Mouse (Mus musculus) right cerebral cortex, postnatal 25 days (tissue): ENCODE measurements around the gene Apof.
A peak's percentile ranks its signal among the peaks of the same experiment; 100 is the strongest.

Source experiments
- DNase-seq: peaks from one replicate; pipeline ENCODE4 v3.0.0; 2022

The Apof gene

DNA sequence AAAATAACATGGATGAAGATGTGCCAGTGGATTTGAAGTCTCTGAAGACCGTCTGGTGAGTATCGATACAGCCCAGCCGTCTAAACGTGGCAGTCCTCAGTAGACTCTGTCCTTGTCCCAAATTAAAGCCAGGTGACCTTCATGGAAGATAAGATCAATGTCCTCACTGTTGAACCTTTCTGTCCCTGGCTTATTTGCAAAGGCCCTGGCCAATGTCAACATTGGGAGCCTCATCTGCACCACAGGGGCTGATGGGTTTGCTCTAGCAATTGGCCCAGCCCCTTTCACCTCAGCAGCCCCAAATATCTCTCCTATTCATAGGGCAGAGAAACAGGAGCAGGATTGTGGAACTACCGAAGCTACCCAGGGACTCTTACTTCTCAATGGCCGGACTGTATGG is at the start of gene Apof:
Gene Apof, plus strand, starts transcription at position 301 of the 400 bp plus-strand sequence.
- no peak for DNase-seq

DNA sequence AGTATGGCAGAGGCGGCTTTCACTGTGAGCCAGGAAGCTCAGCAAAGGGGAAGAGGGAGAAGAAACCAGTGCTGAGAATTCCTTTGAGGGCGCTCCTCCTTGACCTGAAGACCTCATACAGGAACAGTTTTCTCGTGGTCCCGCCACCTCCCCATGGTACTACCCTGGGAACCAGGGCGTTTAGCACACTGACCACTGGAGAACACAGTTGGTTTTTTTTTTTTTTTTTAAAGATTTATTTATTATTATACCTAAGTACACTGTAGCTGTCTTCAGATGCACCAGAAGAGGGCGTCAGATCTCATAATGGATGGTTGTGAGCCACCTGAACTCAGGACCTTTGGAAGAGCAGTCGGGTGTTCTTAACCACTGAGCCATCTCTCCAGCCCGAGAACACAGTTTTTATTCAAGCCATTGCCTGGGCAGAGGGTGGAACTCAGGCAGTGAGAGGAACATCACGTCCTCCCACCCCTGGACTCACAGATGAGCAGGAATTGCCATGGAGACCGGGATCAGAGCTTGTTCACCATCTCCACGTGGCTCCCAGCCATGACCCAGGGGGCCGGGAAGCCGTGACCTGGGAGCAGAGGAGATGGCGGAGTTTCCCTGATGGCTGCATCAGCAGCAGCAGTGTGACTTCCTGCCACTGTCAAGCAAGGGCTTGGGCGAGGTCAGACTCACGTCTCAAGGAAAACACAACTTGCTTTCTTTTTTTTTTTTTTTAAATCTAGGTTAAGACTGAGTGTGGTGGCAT is 46.8 kb upstream of the Apof start:
- DNase-seq = no peak

DNA sequence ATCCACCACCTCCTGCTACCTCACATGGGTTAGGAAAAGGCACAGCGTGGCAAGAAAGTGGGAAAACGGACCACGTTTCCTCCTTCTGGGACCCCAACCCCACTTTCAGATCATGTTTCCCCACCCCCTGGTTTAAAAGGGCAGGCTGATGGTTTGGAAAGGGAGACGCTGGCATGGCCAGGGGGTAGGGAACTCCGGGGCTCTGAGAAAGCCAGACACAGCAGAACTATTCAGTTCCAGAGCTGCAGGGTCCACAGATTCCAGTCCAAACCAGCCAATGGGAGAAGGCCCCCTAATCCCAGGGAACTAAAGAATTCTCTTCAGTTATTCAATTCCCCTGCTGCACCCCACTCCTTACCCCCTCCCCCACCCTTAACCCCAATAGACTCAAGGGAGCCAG is 43.4 kb upstream of the Apof start:
- DNase-seq = no peak

DNA sequence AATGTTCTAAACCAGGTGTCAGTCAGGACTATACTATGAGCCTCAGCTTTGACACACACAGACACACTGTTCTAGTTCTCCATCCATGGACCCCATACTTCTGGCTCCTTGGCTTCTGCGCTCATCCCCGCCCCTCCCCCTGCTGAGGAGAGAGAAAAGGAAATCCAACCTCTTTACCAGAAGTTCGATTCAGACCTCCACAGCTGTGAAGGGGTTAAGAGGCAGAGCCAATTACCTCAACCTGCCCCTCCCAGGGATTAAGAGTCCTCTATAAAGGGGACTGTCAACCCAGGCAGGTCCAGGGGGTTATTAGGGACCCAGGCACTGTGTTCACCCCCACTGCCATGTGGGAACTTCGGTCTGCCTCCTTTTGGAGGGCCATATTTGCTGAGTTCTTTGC is 42.9 kb upstream of the Apof start, which contains the start of gene Mip:
Gene Mip, plus strand, starts transcription at position 301 of the 400 bp plus-strand sequence.
- DNase-seq = no peak

DNA sequence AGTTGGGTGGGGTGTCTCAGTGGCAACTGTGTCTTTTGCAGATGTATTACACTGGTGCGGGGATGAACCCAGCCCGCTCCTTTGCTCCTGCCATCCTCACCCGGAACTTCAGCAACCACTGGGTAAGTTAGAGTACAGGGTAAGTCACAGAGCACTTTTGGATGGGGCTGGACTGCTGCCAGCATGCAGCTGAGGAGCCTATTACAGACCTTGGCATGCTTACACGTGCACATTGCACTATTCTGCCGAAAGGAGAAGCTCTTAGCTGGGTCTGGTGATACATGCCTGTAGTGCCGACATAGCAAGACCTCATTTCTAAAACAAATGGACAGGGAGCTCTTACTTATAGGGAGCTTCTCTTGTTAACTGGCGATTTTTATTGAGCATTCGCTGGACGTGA is 40.9 kb upstream of the Apof start:
- DNase-seq = no peak

DNA sequence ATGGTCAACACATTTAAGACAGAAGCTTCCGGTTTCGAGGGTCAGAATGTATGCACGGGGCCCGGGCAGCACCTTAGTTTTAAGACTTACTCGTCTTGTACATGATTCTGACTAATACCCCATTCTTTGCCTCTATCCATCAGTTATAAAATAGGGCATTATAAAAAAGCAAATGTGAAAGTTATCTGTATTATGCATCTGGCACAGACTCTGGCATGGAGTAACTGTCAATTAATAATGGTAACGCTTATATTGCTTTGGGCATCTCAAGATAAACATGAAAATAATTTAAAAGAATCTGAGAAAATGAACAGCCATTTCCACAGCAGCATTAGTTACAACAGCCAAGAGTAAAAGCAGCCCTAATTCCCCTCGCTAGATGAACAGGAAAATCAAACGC is 40.5 kb upstream of the Apof start:
- no peak for DNase-seq

DNA sequence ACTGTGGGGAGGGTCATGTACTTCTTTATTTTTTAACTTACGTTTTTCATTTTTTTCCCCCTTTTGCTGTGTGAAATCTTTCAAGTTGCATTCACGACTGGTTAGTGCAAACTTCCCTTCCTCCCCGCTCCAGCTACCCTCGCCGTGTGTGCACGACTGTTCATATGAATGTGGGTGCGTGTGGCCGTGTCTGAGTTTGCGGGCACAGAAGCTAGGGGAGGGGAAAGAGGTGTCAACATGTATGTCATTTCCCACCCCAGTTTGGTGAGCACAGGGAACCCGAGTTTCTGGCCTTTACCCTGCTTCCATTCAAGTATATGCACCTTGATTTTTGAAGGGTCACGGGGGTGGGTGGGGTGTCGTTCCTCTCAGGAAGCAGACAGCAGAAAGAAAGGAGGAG is 37.9 kb upstream of the Apof start:
- DNase-seq = no peak

DNA sequence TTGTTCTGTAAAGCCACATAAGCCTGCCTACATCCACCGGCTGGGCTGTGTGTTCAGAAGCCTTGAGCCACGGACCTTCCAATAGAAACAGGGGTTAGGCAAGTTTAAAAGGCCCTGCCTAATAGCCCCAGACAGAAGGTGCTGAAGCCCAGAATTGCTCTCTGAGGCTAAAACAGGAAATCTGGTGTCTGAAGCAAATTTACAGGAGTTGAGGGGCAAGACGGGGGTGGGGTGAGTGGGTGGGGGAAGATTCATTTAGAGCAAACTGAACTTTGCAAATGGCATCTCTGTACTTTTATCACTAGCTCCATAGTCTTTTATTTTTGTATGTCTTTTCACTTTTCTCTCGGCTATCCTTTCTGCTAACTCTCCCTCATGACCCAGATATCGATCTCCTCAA is 37.3 kb upstream of the Apof start:
- DNase-seq = no peak

DNA sequence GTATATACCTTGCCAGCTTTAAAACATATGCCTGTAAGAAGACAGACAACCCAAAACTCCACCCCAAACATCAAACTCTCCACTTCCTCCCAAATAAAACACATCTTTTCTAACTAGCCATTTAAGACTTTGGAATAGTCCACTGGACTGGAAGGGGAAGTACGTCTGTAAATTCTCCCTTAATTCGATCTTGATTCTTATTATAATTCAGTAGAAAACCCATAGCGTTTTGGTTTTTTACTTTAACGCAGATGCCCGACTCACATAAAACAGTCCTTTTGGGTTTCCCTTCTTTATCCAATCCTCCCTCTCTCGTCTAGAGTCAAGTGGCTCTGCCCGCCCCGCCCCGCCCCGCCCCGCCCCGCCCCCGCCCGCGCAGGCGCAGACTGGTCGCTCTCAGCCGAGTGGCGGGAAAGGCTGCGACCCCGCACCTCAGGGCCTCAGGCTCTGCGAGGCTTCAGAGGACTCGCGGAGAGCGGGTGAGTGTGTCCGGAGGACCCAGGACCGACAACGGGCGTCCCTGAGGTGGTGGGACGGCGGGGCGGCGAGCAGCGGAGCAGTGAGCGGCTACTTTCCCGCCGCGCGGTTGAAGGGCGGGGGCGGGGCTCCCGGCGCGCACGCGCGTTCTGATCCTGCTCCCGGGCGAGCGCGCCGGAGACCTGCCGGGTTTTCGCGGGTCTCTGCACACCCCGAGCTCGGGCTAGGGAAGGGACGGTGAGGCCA is 36.6 kb upstream of the Apof start, which contains the start of gene Timeless:
Gene Timeless, plus strand, starts transcription at position 369 of the 723 bp plus-strand sequence.
- peak; percentile 89 for DNase-seq

DNA sequence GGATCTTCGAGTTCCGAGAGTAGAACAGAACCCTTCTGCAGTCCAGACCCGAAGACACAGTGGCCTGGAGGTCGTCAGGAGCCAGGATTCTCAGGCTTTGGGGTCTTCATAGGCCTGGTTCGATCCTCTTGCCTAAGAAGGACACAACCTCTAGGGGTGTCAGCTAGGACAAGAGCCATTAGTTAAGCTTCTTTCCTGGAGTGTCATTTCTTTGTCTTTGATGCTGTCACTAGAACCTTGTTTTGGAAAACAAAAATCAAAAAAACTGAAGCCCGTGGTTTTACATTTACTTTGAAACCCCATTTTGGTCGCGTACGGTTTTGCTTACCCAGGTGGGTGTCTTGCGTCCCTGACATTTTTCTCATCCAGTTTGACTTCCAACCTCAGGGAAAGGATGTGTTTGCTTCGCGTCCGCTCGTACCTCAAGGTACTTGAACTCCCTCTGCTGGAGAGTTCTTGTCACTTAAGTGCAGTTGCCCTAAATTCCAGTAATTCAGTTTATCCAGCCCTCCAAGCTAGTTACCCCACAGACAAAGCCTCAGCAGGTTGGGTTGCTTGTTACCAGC is 36.0 kb upstream of the Apof start:
- DNase-seq = peak; percentile 48

DNA sequence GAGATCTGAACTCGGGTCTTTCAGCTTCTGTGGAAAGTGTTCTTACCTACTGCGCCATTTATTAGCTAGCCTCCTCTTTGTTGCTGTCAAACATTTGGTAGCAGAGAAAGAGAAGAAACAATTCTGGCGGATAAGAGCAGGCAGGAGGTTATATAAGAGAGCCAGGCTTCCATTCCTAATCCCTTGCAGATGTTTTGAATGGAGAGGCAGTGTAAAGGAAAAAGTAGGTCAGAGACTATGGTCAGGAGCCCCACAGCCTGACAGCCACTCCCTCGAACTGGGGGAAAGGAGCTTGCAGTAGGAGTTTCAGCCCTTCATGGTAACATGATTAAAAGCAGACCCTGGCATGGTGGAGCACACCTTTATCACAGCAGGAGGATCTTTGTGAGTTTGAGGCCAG is 32.1 kb upstream of the Apof start:
- no peak for DNase-seq

DNA sequence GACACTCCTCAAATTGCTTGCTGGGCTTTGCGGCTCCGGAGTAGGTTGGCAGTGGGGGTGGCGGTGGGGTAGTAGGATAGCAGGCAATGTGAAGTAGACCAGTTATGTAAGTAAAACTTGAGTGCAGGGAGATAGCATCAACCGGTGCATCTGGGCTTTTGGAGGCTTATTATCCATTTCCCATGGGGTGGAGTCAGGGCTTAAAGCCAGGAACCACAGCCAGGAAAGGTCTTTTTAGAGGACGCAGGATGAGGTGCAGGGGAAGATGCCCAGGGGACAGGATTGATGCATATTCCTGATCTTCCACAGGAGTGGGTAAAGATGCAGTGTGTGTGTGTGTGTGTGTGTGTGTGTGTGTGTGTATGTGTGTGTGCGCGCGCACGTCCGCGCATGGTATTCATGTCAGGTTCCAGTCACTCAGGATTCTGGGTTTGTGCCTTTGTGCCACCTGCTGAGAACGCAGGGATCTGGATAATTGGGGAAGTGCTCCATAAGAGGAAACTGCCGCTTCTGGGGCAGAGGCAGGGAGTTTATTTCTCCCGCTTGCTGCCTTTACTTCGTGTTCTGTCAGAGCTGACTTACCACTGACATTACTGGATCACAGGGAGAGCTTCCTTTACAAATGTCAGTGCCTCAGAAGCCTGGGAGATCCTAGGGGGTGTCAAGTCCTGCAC is 30.5 kb upstream of the Apof start:
- peak; percentile 25 for DNase-seq

DNA sequence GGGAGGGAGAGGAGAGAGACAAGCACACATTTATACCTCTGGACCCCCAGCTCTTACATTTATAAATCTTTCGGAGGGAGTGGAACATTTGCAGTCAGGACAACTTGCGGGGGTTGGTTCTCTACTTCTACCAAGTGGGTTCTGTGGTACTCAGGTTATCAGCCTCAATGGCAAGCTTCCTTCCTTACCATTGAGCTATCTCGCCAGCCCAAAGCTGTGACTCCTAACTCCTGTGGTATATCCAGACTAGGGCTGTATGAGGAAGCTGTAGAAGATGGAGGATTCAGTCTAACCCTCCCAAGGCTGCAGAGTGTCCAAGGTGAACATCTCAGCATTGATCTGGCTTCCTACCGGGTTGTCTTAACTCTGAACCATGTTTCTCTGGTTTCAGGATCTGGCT is 29.3 kb upstream of the Apof start:
- DNase-seq = no peak

DNA sequence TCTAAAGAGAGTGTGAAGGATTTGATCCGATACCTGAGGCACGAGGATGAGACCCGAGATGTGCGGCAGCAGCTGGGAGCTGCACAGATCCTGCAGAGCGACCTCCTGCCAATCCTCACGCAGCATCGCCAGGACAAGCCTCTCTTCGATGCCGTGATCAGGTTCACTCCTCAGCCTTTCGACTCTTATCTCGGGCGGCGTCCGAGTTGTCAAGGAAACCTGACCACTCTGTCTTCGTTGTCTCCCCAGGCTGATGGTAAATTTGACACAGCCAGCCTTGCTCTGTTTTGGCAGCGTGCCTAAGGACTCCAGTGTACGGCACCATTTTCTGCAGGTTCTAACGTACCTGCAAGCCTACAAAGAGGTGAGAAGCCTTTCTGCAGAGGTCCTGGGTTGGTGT is 28.3 kb upstream of the Apof start:
- DNase-seq = no peak

DNA sequence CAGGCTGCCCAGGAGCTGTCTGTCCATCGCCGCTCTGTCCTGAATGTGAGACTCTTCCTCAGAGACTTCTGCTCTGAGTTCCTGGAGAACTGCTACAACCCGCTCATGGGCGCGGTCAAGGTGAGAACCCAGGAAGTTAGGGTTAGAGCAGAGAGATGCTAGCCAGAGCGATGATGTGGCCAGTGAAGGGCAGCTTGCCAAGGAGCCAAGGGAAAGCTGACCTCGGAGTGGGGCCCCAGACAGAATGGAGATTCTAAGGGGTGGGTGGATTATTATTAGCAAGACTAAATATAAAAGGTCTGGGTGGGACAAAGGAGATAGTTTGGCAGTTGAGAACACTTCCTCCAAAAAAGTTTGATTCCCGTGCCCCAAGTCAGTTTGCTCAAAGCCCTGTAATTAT is 25.2 kb upstream of the Apof start:
- DNase-seq = no peak

DNA sequence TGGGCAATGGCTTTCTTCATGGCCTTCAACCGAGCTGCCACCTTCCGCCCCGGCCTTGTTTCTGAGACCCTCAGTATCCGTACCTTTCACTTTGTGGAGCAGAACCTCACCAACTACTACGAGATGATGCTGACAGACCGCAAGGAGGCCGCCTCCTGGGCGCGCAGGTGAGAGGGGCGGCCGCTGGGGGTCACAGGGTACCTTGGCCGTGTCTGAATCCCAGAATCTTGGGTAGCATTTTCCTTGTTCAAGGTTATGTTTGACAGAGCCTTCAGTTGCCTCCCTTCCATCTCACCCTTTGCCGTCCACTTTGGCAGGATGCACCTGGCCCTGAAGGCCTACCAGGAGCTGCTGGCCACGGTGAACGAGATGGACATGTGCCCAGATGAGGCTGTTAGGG is 24.4 kb upstream of the Apof start:
- DNase-seq = no peak

DNA sequence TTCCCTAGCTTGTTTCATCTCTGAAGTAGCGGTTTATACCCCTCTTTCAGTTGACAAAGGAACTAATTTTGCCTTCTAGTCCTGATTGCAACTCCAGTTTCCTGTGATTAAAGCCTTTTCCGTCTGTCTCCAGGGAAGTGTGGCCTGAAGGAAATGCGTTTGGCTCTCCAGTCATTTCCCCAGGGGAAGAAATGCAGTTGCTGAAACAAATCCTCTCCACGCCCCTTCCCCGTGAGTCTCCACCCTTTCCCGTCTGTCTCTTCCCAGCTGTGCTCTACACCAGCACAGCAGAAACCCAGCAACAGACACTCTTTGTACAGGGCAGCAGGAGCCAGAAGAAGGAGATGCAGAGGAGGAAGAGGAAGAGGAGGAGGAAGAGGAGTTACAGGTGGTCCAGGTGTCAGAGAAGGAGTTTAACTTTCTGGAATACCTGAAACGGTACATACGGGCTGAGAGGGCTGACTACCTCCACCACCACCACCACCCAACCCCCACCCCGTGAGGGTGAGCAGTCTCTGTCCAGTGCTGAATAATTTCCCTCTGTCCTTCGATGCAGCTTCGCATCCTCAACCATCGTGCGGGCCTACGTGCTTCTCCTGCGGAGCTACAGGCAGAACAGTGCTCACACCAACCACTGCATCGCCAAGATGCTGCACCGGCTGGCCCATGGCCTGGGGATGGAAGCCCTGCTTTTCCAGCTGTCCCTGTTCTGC is 21.3 kb upstream of the Apof start:
- no peak for DNase-seq

DNA sequence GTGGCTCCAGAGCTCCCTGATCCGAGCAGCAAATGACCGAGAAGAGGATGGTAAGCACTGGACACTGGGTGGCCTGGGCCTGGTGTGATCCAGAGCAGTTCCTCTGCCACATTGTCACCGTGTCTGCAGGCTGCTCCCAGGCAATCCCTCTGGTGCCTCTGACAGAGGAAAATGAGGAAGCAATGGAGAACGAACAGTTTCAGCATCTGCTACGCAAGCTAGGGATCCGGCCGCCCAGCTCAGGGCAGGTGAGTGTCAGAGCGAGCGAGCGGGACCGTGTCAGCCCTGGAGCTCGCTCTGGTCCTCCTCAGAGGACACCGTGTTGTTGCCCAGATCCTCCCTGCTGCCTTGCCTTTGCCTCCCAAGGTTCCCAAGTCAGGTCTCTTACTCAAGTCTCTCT is 17.9 kb upstream of the Apof start:
- DNase-seq = no peak

DNA sequence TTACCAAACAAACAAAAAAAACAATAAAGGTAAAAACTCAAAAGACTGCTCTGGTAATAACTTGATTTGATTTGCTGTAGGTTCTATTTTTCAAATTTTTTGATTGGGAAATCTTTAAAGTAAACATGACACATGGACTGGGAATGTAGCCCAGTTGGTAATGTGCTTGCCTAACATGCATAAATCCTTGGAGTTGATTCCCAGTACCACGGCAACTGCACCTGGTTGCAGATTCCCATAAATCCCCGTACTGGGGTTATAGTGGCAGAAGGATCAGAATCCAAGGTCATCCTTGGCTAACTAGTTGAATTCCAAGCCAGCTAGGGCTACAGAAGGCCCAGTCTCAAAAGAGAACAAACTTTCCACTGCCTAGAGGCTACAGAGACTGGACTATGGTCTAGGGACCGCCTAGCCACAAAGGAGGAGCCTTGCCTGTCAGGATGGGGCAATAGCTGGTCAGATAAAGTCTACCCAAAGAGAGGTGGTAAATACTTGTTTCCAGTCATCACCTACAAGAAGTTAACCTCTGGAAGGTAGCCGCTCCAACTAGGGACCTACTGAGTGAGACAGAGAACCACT is 14.7 kb upstream of the Apof start, which contains the start of gene Apon:
Gene Apon, plus strand, starts transcription at position 420 of the 579 bp plus-strand sequence.
- DNase-seq = no peak

DNA sequence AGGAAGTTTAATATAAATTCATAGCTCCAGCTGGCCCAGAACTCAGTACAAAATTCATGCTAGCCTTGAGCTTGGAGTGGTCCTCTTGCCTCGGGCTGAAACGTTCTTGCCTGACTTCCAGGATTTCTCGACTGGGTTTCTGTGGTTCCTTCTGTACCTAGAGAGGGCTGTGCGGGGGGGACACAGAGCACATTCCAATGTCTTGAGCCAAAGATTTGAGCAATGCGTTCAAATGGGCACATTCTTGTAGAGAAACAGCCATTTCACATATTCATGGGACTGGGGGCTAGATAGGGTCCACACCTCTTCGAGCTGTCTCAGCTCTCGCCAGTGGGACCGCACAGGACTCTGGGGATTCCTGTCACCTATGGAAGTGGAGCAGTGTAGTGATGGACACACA is 12.5 kb upstream of the Apof start:
- no peak for DNase-seq

DNA sequence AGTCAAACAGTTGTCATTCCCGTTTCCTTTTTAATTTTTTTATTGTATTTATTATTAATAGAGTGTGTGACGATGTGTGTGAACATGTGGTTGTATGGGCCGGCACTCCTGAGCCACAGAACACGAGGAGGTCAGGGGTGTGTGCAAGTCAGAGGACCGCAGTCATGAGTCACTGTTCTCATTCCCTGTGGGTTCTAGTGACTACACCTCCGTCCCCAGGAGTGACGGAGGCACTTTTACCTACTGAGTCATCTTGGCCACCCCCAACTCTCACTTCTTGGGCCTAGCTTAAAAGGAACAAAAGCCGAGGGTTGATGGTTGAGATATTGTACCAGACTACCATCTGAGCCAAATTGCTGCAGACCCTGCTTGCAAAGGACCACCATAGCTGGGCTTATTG is 12.1 kb upstream of the Apof start:
- DNase-seq = no peak

DNA sequence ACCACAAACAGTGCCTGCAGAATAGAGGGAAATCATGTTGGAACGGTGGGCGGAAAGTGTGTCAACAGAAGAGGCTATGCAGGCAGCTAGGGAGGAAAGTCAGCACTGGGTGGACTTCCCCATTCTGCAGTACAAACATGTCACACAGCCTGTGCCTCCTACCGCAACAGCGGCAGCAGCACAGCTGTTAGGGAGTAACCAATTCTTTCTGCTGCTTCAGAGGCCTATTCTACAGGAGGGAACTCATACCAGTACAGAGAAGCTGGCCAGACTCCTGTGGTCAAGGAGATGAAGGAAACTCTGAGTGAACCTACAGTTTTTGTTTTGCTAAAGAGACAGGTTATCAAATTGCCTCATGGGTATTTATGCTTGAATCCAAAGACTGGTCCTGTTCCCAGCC is 9.5 kb upstream of the Apof start:
- no peak for DNase-seq
